Mouse (Mus musculus) forebrain, embryonic 12.5 days (tissue): ENCODE data around the gene Degs1. TPM values are rescaled to one million over a fixed set of nuclear protein-coding genes. Genes with fewer than 3 reads are reported as not detected.

Source experiments
- ATAC-seq: fragments of 200-750 bp; cut with Nextera tagmentation; 2 replicates; pipeline ENCODE4 v1.8.0; 2017; ENCODE audit warnings: moderate TSS enrichment; ENCODE audit not compliant: low FRiP score
- H3K27ac ChIP-seq: fragments of 300-500 bp; sonication (generic); 2 replicates; pipeline ENCODE4 v1.5.1; 2016; ENCODE audit warnings: mild to moderate bottlenecking
- H3K27me3 ChIP-seq: fragments of 300-500 bp; sonication (generic); 2 replicates; pipeline ENCODE4 v1.6.1; 2016; ENCODE audit warnings: mild to moderate bottlenecking
- H3K36me3 ChIP-seq: fragments of 300-500 bp; sonication (generic); replicated peaks from 2 replicates; pipeline ENCODE4 v1.6.1; 2016; ENCODE audit warnings: mild to moderate bottlenecking
- H3K4me1 ChIP-seq: fragments of 300-500 bp; sonication (generic); 2 replicates; pipeline ENCODE4 v1.6.1; 2016
- H3K4me2 ChIP-seq: fragments of 300-500 bp; sonication (generic); 2 replicates; pipeline ENCODE4 v1.6.1; 2016; ENCODE audit warnings: mild to moderate bottlenecking, moderate library complexity
- H3K4me3 ChIP-seq: fragments of 300-500 bp; sonication (generic); replicated peaks from 2 replicates; pipeline ENCODE4 v1.5.1; 2016; ENCODE audit warnings: mild to moderate bottlenecking
- H3K9ac ChIP-seq: fragments of 300-500 bp; sonication (generic); 2 replicates; pipeline ENCODE4 v1.6.1; 2016; ENCODE audit warnings: mild to moderate bottlenecking
- H3K9me3 ChIP-seq: fragments of 300-500 bp; sonication (generic); 2 replicates; pipeline ENCODE4 v1.6.1; 2016
- WGBS: fragments of 180-500 bp; shearing (Covaris S2); methylation state at CpG from one replicate; pipeline ENCODE4 v1.1.7; 2016; 5-methylcytosine and 5-hydroxymethylcytosine counted together
- polyA plus RNA-seq: library from polyadenylated mRNA; unstranded; fragments of >200 nt; fragmentation: Nextera tagmentation; extraction: Ambion mirVana; gene quantifications from 2 replicates; pipeline ENCODE4 v1.2.1, GENCODE M21; 2016

Gene Degs1
- 53.8 and 58.1 TPM in 2 replicates for polyA plus RNA-seq

DNA sequence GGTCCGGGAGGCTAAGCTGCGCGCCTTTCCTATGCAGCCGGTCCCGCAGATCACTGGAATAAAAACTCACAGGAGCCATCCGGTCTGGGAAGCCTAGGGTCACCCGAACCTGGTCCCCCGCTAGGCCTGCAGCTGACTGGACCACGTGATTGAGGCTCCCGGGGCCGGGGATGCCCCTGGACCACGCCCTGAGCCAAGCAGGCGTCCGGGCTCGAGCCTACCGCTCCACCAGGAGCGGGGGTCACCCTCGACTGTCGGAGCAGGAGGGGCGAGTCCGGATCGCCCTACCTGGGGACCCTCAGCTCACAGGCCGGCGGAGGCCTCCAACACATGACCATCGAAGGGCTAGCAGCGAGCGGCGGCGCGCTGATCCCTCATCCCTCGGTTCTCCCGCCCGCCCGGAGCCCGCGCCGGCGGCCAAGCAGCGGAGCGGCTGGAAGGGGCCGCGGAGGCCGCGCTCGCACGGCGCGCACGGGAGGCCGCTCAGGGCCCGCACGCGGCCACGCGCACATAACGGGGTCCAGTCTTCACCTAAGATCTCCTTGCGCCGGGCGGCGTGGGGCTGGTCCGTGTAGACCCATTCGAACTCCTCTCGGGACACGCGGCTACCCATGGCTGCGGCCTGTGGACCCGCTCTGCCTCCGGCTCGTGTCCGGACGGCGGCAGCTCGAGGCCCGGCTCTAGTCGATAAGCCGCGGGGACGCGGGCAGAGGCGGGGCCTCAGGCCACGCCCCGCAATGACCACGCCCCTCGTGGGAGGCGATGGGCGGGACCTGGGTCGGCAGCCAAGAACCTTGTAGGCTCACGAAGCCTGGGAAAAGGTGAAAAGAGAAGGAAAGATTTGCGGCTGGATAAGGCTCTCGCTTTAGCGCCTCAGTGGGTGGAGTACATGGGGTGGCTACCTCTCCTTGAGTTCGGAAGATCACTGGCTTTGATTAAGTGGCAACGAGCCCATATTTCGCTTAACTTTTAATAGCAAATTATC lies at the start of gene Degs1:
TSS of gene Degs1 (minus strand) at position 714 of the 985 bp plus-strand sequence.
- peaks cover 17% of the 10 kb centered on the region for H3K36me3 ChIP-seq
- no peaks in the 10 kb centered on the region for H3K9me3 ChIP-seq
- peak within 1 kb of the TSS; percentile 68 for H3K4me3 ChIP-seq
- H3K4me2 ChIP-seq, result peak within 1 kb of the TSS; percentile 78
- H3K27me3 ChIP-seq, result peaks cover 16% of the 10 kb centered on the region
- ATAC-seq, result peak; percentile 93
- peak within 1 kb of the TSS; percentile 75 for H3K9ac ChIP-seq
- peak within 1 kb of the TSS; percentile 80 for H3K27ac ChIP-seq
- H3K4me1 ChIP-seq, result peaks cover 23% of the 10 kb centered on the region
- WGBS, result under 1% methylated on average over 94 of the region's 94 CpGs

DNA sequence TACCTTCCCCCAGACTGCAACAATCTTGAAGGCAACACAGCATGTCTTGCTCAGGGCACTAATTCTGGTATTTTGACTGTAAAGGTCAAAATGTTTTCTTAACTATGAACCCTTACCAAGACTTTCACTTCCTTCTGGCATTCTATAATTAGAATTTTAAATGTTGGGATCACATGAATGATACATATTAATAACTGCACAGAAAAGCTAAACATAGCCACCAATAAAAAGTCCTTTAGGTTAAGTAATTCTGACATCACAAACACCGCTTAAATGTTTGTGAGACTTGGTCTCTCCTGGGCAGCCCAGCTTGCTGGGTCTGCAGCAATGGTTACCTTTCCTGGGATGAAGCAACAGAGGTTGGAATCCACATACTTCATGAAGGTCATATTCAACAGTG lies 43.3 kb upstream of the Degs1 start:
- H3K9me3 ChIP-seq, result no peaks in the 10 kb centered on the region
- H3K4me2 ChIP-seq, result no peak overlapping the region
- WGBS, result 100% methylated on average over 1 of the region's 1 CpGs
- H3K27me3 ChIP-seq, result no peaks in the 10 kb centered on the region
- no peak for ATAC-seq
- peaks cover 80% of the 10 kb centered on the region for H3K36me3 ChIP-seq
- no peak overlapping the region for H3K9ac ChIP-seq
- no peaks in the 10 kb centered on the region for H3K4me1 ChIP-seq
- H3K4me3 ChIP-seq, result no peak overlapping the region
- no peak overlapping the region for H3K27ac ChIP-seq

DNA sequence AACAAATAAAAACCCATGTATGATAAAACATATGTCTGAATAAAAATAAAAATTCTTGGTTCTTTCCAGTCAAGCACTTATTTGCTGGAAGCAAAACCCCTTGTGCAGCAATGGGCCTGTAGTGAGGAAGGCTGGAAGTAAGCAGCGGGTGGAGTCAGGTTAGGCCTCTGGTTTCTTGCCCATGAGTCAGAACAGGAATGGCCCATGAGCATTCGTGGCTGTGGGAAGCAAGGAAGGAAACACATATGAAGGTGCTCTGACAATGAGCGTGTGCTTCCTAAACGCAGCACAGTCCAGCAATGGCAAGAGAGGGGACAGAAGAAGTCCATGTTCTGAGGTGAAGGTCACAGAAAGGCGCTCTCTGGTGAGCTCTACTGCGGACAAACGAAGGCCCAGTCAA lies 41.9 kb upstream of the Degs1 start:
- Histone ChIP-seq H3K36me3 (peaks cover 85% of the 10 kb centered on the region), H3K4me2 (no peak overlapping the region), H3K4me3 (no peak overlapping the region), H3K4me1 (no peaks in the 10 kb centered on the region), H3K9ac (no peak overlapping the region), H3K9me3 (no peaks in the 10 kb centered on the region), H3K27me3 (no peaks in the 10 kb centered on the region), H3K27ac (no peak overlapping the region)
- WGBS, result 98% methylated on average over 7 of the region's 7 CpGs
- ATAC-seq, result no peak

DNA sequence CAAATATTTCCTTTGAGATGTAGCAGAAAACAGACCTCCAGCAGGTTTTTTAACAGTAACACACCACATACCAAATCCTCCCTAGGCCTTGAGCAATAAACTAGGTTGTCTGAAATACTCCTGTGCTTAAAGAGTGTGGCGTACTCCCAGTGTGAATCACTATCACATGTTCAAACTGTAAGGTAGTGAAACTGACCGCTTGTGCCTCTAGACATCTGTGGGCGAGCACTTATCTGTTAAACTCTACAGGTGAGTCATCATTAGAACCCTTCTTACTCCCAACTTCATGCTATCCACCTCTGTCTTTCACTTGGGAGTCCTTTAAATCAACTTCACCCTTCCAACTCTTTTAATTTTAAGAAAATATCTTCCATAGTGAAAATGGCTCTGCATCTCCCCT lies 40.5 kb upstream of the Degs1 start:
- Histone ChIP-seq H3K4me3 (no peak overlapping the region), H3K9ac (no peak overlapping the region), H3K27me3 (no peaks in the 10 kb centered on the region), H3K4me1 (no peaks in the 10 kb centered on the region), H3K36me3 (peaks cover 88% of the 10 kb centered on the region), H3K4me2 (no peak overlapping the region), H3K27ac (no peak overlapping the region), H3K9me3 (no peaks in the 10 kb centered on the region)
- WGBS, result 99% methylated on average over 3 of the region's 3 CpGs
- ATAC-seq, result no peak

DNA sequence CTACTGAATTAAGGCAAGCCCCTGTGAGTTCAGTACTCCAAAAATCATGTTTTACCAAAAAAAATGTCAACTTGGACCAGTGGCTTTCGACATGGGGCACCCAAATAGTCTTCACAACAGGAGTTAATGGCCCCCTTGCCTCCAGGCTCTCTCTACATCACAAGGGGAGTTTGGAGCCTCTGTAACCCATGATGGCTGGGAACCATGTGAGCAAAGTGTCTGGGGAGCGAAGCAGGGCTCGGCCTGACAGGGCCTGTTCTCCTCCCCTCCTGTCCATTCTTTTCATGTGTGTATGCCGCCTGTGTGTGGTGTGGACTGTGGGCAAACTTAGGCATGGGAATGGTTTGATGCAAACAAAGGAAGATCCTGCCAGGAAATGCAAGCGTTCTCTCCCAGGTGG lies 31.6 kb upstream of the Degs1 start:
- H3K9me3 ChIP-seq, result 0 out of 2 replicates have a peak, but pooled peaks cover 4% of the 10 kb centered on the region
- no peak for ATAC-seq

DNA sequence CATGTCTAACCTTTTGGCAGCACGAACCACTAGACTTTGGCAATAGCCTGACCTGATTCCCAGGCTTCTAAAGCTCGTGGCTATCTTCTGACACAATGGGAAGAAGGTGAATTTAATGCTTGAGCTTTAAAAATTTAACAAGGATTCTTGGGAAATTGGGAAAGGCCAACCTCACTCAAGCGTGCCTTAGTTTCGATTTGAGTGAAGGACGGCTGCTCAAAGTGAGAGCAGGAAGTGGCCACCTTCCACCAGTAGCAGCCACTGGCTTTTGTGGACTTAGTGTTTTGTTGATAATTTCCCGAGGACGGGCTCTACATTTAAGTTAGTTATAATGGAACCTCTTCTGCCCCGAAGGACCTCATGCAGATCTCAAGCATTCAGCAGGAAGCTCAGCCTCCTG lies 30.6 kb upstream of the Degs1 start:
- no peaks in the 10 kb centered on the region for H3K4me1 ChIP-seq
- H3K27me3 ChIP-seq, result no peaks in the 10 kb centered on the region
- 0 out of 2 replicates have a peak, but pooled peaks cover 4% of the 10 kb centered on the region for H3K9me3 ChIP-seq
- no peak overlapping the region for H3K9ac ChIP-seq
- WGBS, result 91% methylated on average over 8 of the region's 8 CpGs
- peaks cover 64% of the 10 kb centered on the region for H3K36me3 ChIP-seq
- no peak overlapping the region for H3K4me3 ChIP-seq
- no peak overlapping the region for H3K4me2 ChIP-seq
- no peak overlapping the region for H3K27ac ChIP-seq
- ATAC-seq, result no peak

More for the DNA sequence above, 31.6 kb upstream of the Degs1 start:
- H3K9ac ChIP-seq, result no peak overlapping the region
- no peak overlapping the region for H3K4me3 ChIP-seq
- H3K36me3 ChIP-seq, result peaks cover 75% of the 10 kb centered on the region
- WGBS, result 94% methylated on average over 5 of the region's 5 CpGs
- H3K27me3 ChIP-seq, result no peaks in the 10 kb centered on the region
- no peaks in the 10 kb centered on the region for H3K4me1 ChIP-seq
- H3K27ac ChIP-seq, result no peak overlapping the region
- no peak overlapping the region for H3K4me2 ChIP-seq

DNA sequence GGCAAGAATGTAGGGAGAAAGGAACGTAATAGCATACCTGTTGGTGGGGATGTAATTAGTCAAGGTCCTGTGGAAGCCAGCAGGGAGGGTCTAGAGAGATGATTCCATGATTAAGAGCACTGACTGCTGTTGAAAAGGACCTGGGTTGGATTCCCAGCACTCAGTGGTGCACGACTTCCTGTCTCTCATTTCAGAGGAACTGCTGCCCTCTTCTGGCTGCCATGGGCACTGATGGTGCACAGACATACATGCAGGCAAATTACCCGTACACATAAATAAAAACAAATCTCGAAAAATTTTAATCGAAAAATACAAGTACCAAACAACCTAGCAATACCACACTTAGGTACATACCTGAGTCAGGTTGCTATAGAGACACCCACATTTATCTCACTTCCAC lies 28.8 kb upstream of the Degs1 start:
- Histone ChIP-seq H3K36me3 (peaks cover 47% of the 10 kb centered on the region), H3K4me1 (no peaks in the 10 kb centered on the region), H3K9ac (no peak overlapping the region), H3K4me2 (no peak overlapping the region), H3K27me3 (no peaks in the 10 kb centered on the region), H3K4me3 (no peak overlapping the region), H3K27ac (no peak overlapping the region), H3K9me3 (0 out of 2 replicates have a peak, but pooled peaks cover 4% of the 10 kb centered on the region)
- WGBS, result 97% methylated on average over 5 of the region's 5 CpGs
- no peak for ATAC-seq

DNA sequence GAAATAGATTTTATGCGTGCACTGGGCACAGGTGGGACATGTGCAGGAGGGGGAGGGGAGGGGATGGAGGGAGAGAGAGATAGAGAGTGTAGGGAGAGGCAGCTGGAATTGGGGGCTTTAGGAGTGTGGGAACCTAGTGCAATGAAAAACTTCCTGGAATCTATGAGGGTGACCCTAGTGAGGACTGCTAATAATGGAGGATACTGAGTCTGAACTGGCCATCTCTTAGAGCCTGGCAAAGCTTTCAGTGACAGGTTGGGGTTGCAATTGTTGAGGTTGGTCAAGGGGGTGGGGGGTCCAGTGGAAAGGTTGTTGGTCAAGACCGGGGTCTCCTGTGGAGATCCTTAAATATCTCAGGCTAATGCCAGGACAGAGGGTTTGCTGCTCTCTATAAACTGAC lies 27.7 kb upstream of the Degs1 start:
- Histone ChIP-seq H3K27me3 (no peaks in the 10 kb centered on the region), H3K36me3 (peaks cover 39% of the 10 kb centered on the region), H3K4me1 (no peaks in the 10 kb centered on the region), H3K4me2 (no peak overlapping the region), H3K4me3 (no peak overlapping the region), H3K9me3 (0 out of 2 replicates have a peak, but pooled peaks cover 4% of the 10 kb centered on the region), H3K27ac (no peak overlapping the region), H3K9ac (no peak overlapping the region)
- 92% methylated on average over 2 of the region's 2 CpGs for WGBS
- no peak for ATAC-seq

DNA sequence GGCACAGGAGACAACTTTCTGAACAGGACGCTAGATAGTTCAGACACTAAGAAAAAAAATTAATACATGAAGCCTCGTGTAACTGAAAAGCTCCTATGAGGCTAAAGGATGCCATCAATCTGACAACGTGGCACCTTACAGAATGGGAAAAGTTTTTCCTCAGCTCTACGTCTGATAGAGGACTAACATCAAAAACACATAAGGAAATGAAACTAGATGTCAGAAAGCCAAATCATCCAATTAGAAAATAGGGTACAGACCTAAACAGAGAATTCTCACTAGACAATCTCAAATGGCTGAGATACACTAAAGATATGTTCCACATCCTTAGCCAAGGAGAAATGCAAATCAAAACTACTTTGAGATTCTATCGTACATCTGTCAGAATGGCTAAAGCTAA lies 26.8 kb upstream of the Degs1 start:
- Histone ChIP-seq H3K36me3 (peaks cover 30% of the 10 kb centered on the region), H3K27me3 (no peaks in the 10 kb centered on the region), H3K27ac (no peak overlapping the region), H3K4me3 (no peak overlapping the region), H3K4me1 (no peaks in the 10 kb centered on the region), H3K9ac (no peak overlapping the region), H3K4me2 (no peak overlapping the region), H3K9me3 (0 out of 2 replicates have a peak, but pooled peaks cover 4% of the 10 kb centered on the region)
- no peak for ATAC-seq
- WGBS, result 89% methylated on average over 5 of the region's 5 CpGs

DNA sequence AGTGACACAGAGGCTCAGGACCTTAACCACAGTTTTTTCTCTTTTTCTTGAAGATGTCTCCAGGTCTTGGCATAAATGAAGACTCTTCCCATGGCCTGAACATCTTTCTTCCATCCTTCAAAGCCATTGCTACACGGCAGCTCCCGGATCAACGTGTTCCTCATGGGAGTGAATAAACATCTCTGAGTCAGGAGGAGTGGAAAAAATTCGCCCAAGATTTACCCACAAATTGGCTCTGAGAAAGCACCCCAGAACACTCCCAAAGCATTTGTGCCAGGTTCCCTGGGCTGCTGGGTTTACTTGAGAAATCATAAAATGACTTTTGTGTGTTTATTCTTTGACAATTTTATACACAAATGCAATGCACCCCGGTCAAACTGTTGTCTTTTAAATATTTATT lies 20.3 kb upstream of the Degs1 start:
- 93% methylated on average over 5 of the region's 5 CpGs for WGBS
- H3K36me3 ChIP-seq, result no peaks in the 10 kb centered on the region
- H3K27ac ChIP-seq, result no peak overlapping the region
- no peak overlapping the region for H3K4me2 ChIP-seq
- H3K9me3 ChIP-seq, result no peaks in the 10 kb centered on the region
- no peak overlapping the region for H3K4me3 ChIP-seq
- no peak for ATAC-seq
- H3K9ac ChIP-seq, result no peak overlapping the region
- no peaks in the 10 kb centered on the region for H3K4me1 ChIP-seq
- H3K27me3 ChIP-seq, result 0 out of 2 replicates have a peak, but pooled peaks cover 7% of the 10 kb centered on the region

DNA sequence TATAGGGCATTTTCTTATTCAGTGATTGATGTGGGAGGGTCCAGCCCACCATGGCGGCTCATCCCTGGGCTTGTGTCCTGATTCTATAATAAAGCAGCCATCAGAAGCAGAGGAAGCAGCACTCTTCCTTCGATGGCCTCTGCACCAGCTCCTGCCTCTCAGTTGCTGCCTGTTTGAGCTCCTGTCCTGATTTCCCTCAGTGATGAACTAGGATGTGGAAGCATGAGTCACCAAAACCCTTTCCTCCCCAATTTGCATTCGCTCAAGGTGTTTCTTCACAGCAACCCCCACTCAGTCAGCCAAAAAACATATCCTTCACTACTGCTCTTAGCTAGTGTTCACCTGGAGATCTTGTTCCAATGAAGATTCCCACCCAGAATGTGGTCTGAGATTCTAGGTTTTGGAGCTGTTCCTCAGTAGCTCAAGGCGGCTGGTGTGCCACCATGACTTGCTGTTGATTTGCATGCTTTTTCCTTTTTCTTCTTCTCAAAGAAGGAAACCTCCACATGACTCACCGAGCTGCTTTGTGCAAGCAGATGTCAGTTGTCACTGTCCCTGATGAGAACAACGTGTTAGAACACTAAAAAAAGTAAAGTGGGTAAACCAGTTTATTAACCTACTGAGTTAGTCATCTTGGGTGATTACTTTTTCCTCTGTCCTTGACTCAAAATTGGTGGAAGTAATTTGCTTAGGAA lies 19.7 kb upstream of the Degs1 start:
- Histone ChIP-seq H3K9ac (no peak overlapping the region), H3K36me3 (no peaks in the 10 kb centered on the region), H3K4me3 (no peak overlapping the region), H3K9me3 (no peaks in the 10 kb centered on the region), H3K4me2 (no peak overlapping the region), H3K4me1 (no peaks in the 10 kb centered on the region), H3K27me3 (0 out of 2 replicates have a peak, but pooled peaks cover 7% of the 10 kb centered on the region), H3K27ac (no peak overlapping the region)
- 86% methylated on average over 6 of the region's 6 CpGs for WGBS
- ATAC-seq, result no peak

DNA sequence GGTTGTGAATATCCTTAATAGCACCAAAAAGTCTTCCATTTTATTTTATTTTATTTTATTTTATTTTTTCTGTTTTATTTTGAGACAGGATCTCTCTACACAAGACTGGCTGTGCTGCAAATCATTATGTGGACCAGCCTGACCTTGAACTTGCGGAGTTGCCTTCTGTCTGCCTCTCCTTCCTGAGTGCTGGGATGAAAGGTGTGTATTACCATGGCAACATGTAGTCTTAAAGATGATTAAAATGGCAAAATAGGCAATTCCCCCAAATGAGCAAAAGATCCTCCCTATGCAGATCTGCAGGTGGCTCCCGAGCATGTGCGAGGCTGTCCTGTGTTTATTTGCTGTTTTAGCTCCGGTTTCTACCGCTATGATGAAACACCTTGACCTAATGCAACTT lies 15.2 kb upstream of the Degs1 start:
- no peak overlapping the region for H3K4me2 ChIP-seq
- no peak overlapping the region for H3K9ac ChIP-seq
- 0 out of 2 replicates have a peak, but pooled peaks cover 19% of the 10 kb centered on the region for H3K27me3 ChIP-seq
- ATAC-seq, result no peak
- H3K4me1 ChIP-seq, result no peaks in the 10 kb centered on the region
- H3K9me3 ChIP-seq, result no peaks in the 10 kb centered on the region
- no peak overlapping the region for H3K27ac ChIP-seq
- no peak overlapping the region for H3K4me3 ChIP-seq
- H3K36me3 ChIP-seq, result no peaks in the 10 kb centered on the region
- 92% methylated on average over 5 of the region's 5 CpGs for WGBS
